Mouse (Mus musculus): ENCODE results near the gene Gna11. TPM values are rescaled to one million over a fixed set of nuclear protein-coding genes. Genes with fewer than 3 reads are reported as not detected.

The Gna11 gene
- polyA plus RNA-seq, 1 experiment: 1.2 TPM

DNA sequence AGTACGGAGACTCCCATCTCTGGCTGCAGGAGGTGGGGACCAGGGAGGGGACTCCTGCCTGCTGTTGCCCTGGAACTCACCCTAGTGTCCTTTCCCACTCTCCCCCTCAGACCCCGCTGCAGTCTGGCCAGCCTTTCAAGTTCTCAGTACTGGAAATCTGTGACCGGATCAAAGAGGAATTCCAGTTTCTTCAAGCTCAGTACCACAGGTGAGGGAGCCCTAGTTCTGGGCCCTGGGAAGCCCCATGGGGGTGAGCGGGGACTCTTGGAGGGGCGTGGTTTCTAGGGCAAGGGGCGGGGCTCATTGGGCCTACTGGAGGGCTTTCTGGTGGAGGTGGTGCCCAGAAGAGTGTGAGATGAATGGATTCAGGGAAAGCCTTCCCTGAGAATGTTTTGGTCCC is 30.7 kb upstream of the Gna11 start:
- H3K4me3 ChIP-seq (replicated peaks): peak overlapping the region; percentile 50

DNA sequence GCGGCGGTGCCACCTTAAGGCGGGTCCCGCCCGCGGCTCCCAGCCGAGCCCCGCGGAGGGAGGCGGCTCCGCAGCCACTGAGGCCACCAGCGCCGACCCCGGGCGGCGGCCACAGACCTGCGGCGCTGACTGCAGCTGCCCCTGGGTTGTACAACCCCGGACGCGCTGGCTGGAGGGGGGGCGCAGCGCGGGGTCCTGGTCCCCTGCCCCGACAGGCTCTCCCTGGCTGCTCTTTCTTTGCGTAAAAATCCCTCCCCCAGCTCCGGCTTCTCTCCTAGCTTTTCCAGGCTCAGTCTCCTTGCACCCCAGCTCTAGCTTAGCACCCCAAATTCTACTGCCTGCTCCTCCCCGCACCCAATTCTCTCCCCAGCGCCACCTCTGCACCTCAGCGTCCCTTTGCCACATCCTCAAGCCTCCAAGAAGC is 30.2 kb upstream of the Gna11 start:
- Histone ChIP-seq H3K4me3 (replicated peaks) (peak overlapping the region; percentile 50), H3K4me1 (ENCODE audit: control insufficient read depth) (peaks cover 63% of the 10 kb centered on the region), H3K27me3 (ENCODE audit: control insufficient read depth) (peaks cover 61% of the 10 kb centered on the region), H3K36me3 (ENCODE audit: control insufficient read depth) (no peaks in the 10 kb centered on the region; the same call in 1 of the 2 replicates), H3K9me3 (ENCODE audit: control insufficient read depth, low read length) (no peaks in the 10 kb centered on the region)
- TF ChIP-seq GATA1 (IDR thresholded peaks at IDR 0.05; ENCODE audit: low read length) (no peak), TAL1 (IDR thresholded peaks at IDR 0.05; ENCODE audit: low read length) (no peak)

More for the DNA sequence above, 30.7 kb upstream of the Gna11 start:
- no peak for TF ChIP-seq TAL1 (IDR thresholded peaks at IDR 0.05; ENCODE audit: low read length)
- TF ChIP-seq GATA1 (IDR thresholded peaks at IDR 0.05; ENCODE audit: low read length): no peak
- Histone ChIP-seq H3K9me3 (ENCODE audit: control insufficient read depth, low read length) (no peaks in the 10 kb centered on the region), H3K27me3 (ENCODE audit: control insufficient read depth) (peaks cover 65% of the 10 kb centered on the region), H3K36me3 (ENCODE audit: control insufficient read depth) (no peaks in the 10 kb centered on the region; the same call in 1 of the 2 replicates), H3K4me1 (ENCODE audit: control insufficient read depth) (peaks cover 60% of the 10 kb centered on the region)

- peak within 1 kb of the TSS; percentile 50 for H3K4me3 ChIP-seq (replicated peaks)
- no peaks in the 10 kb centered on the region; the same call in 1 of the 2 replicates for H3K36me3 ChIP-seq (ENCODE audit: control insufficient read depth)
- H3K27me3 ChIP-seq (ENCODE audit: control insufficient read depth): peaks cover 59% of the 10 kb centered on the region
- H3K9me3 ChIP-seq (ENCODE audit: control insufficient read depth, low read length): no peaks in the 10 kb centered on the region
- TF ChIP-seq GATA1 (IDR thresholded peaks at IDR 0.05; ENCODE audit: low read length) (no peak), TAL1 (IDR thresholded peaks at IDR 0.05; ENCODE audit: low read length) (no peak)
- H3K4me1 ChIP-seq (ENCODE audit: control insufficient read depth): peaks cover 71% of the 10 kb centered on the region
These were observed 29.4 kb upstream of the Gna11 start, which contains the start of gene Tle2 for GRCm38 (mm10) chr10:81574081-81575056. Tle2 (plus strand) TSS chr10:81574561.

DNA sequence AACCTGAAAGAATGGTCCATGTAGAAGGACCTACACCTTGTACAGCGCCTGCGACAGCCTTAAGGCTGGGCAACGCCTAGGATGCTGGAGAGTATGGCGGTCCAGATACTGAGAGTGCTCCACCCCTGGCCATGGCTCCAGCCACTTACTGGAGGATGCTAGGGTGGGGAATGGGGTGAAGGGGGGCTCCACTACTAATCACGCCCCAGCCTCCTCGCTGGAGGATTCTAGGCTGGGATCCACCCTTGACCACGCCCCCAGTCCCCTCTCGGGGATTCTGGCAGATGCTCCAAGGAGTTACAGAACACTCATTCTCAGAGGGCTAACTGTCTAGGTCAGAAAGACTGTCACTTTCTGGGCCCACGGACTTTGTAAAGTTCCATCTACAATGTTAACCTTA is 28.0 kb upstream of the Gna11 start:
- Histone ChIP-seq H3K9me3 (ENCODE audit: control insufficient read depth, low read length) (no peaks in the 10 kb centered on the region), H3K4me1 (ENCODE audit: control insufficient read depth) (peaks cover 81% of the 10 kb centered on the region), H3K4me3 (replicated peaks) (peak overlapping the region; percentile 76), H3K36me3 (ENCODE audit: control insufficient read depth) (no peaks in the 10 kb centered on the region; the same call in 1 of the 2 replicates), H3K27me3 (ENCODE audit: control insufficient read depth) (peaks cover 65% of the 10 kb centered on the region)
- TF ChIP-seq TAL1 (IDR thresholded peaks at IDR 0.05; ENCODE audit: low read length): no peak
- TF ChIP-seq GATA1 (IDR thresholded peaks at IDR 0.05; ENCODE audit: low read length): no peak

- no peaks in the 10 kb centered on the region for H3K9me3 ChIP-seq (ENCODE audit: control insufficient read depth, low read length)
- peaks cover 63% of the 10 kb centered on the region for H3K27me3 ChIP-seq (ENCODE audit: control insufficient read depth)
These were observed 27.2 kb upstream of the Gna11 start for GRCm38 (mm10) chr10:81572133-81572671.

DNA sequence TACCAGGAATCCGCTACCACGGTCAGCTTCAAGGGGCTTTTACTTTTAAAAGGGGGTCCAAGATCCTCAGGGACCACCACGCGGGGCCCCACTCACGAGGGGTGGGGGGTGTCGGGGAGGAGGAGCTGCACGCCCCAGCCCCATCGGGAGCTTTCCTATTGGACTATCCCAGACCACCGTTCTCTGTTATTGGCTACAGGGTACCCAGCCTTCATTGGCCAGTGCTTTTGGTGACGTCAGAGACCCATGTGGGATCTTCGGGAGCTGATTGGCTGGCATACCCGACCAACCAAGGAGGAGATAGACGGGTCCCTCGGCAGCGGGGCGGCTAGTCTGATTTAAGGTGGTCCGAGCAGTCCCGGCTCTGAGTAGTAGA is 26.5 kb upstream of the Gna11 start:
- Histone ChIP-seq H3K4me1 (ENCODE audit: control insufficient read depth) (peaks cover 85% of the 10 kb centered on the region), H3K27me3 (ENCODE audit: control insufficient read depth) (peaks cover 57% of the 10 kb centered on the region)

More at GRCm38 (mm10) chr10:81572133-81572671, 27.2 kb upstream of the Gna11 start:
- peak overlapping the region; percentile 76 for H3K4me3 ChIP-seq (replicated peaks)
- peaks cover 85% of the 10 kb centered on the region for H3K4me1 ChIP-seq (ENCODE audit: control insufficient read depth)
- no peak for TF ChIP-seq TAL1 (IDR thresholded peaks at IDR 0.05; ENCODE audit: low read length)
- no peaks in the 10 kb centered on the region for H3K36me3 ChIP-seq (ENCODE audit: control insufficient read depth)

DNA sequence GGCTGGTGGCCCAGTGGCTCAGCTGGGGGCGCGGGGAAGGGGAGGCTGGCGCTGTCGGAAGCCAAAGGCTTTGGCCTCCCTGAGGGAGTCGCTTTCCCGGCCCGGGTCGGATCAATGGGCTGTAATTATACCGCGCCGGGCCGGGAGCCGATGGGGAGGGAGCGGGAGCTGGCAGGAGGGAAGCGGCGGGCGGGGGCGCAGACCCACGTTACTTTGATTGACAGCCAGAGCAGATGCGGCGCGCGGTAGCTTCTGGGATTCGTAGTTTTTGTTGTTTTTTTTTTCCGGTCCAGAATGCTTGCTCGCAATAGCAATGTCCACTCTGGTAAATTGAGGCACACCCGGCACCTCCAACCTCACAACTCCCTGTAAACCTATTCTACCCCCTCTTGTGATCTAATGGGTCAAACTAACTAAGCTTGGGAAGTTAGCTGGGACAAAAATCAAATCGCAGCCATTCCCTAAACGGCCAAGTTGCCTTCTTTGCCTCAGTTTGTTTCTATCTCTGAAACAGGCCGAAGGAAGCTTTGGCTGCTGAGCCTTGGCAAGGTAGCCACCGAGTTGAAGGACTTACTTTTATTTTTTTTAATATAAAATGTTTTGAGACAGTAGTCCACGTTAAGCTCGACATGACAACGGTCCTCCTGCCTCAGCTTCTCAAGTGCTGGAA is 26.0 kb upstream of the Gna11 start:
- no peaks in the 10 kb centered on the region for H3K9me3 ChIP-seq (ENCODE audit: control insufficient read depth, low read length)
- H3K4me3 ChIP-seq (replicated peaks): peak overlapping the region; percentile 76
- peaks cover 80% of the 10 kb centered on the region for H3K4me1 ChIP-seq (ENCODE audit: control insufficient read depth)
- peaks cover 8% of the 10 kb centered on the region for H3K36me3 ChIP-seq (ENCODE audit: control insufficient read depth)
- H3K27me3 ChIP-seq (ENCODE audit: control insufficient read depth): peaks cover 52% of the 10 kb centered on the region
- no peak for TF ChIP-seq GATA1 (IDR thresholded peaks at IDR 0.05; ENCODE audit: low read length)
- TF ChIP-seq TAL1 (IDR thresholded peaks at IDR 0.05; ENCODE audit: low read length): no peak

More for the DNA sequence above, 26.5 kb upstream of the Gna11 start:
- H3K4me3 ChIP-seq (replicated peaks): peak overlapping the region; percentile 76
- TF ChIP-seq GATA1 (IDR thresholded peaks at IDR 0.05; ENCODE audit: low read length) (no peak), TAL1 (IDR thresholded peaks at IDR 0.05; ENCODE audit: low read length) (no peak)
- no peaks in the 10 kb centered on the region for H3K9me3 ChIP-seq (ENCODE audit: control insufficient read depth, low read length)
- peaks cover 3% of the 10 kb centered on the region for H3K36me3 ChIP-seq (ENCODE audit: control insufficient read depth)

GRCm38 (mm10) chr10:81570238-81570800 is 25.3 kb upstream of the Gna11 start:
- Histone ChIP-seq H3K4me3 (replicated peaks) (peak overlapping the region; percentile 76), H3K4me1 (ENCODE audit: control insufficient read depth) (peaks cover 77% of the 10 kb centered on the region), H3K27me3 (ENCODE audit: control insufficient read depth) (peaks cover 46% of the 10 kb centered on the region)

More at GRCm38 (mm10) chr10:81570238-81570800, 25.3 kb upstream of the Gna11 start:
- H3K36me3 ChIP-seq (ENCODE audit: control insufficient read depth): peaks cover 15% of the 10 kb centered on the region
- H3K9me3 ChIP-seq (ENCODE audit: control insufficient read depth, low read length): no peaks in the 10 kb centered on the region
- TF ChIP-seq GATA1 (IDR thresholded peaks at IDR 0.05; ENCODE audit: low read length) (no peak), TAL1 (IDR thresholded peaks at IDR 0.05; ENCODE audit: low read length) (no peak)

All from erythroblast, embryonic 14.5 days (primary cell).